Mouse (Mus musculus): ENCODE data around the gene Akap17b.

- TF ChIP-seq CTCF (conservative IDR thresholded peaks at IDR 0.05 in 1 of 2, IDR thresholded peaks at IDR 0.05 in 1 of 2; ENCODE audit: low read depth in 2 of 2, low read length in 2 of 2) = no peak
- TF ChIP-seq ZC3H11A (IDR thresholded peaks at IDR 0.05; ENCODE audit: low read depth, low read length) = no peak
Observed at GRCm38 (mm10) chrX:36689655-36690054, 44.5 kb upstream of the Akap17b start.
